Mouse (Mus musculus): ENCODE results near the gene Pard3b. TPM values are rescaled to one million over a fixed set of nuclear protein-coding genes. Genes with fewer than 3 reads are reported as not detected.

Pard3b gene
- polyA plus RNA-seq, 1 experiment from 2014 or later = 13.8 TPM

DNA sequence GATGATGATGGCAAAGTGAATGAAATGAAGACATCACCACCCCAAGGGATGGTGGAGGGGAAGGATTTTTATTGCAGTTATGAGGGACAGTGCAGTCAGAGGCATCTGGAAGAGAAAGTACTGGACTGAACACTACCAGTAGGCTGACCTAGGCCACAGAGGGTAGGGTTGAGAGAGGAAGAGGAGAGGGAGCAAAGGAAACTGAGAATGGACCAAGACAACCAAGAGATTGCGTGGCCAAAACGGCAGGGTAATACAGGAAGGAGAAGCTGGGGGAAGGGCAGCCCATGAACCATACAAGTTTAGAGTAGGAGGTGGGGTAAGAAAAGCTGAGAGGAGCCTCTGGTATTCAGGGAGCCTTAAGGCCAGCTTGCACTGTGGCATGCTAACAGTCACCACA, 1040.8 kb downstream of the Pard3b start:
- Histone ChIP-seq H3K9me3 (ENCODE audit: control insufficient read depth, low read length) (no peaks in the 10 kb centered on the region), H3K27me3 (ENCODE audit: control insufficient read depth, insufficient read depth, low read length) (no peaks in the 10 kb centered on the region), H3K27ac (replicated peaks) (no peak overlapping the region), H3K4me3 (ENCODE audit: low read depth, low read length) (no peak overlapping the region), H3K4me1 (replicated peaks; ENCODE audit: control insufficient read depth, insufficient read depth) (no peaks in the 10 kb centered on the region), H3K4me2 (replicated peaks; ENCODE audit: low read depth) (no peak overlapping the region), H3K36me3 (ENCODE audit: control insufficient read depth, insufficient read depth, low read length) (no peaks in the 10 kb centered on the region), H3K9ac (ENCODE audit: low read length) (no peak overlapping the region)
- WGBS = 96% methylated on average over 2 of the region's 2 CpGs
- DNase-seq (ENCODE audit: low spot score) = no peak
- TF ChIP-seq CTCF (IDR thresholded peaks at IDR 0.05; ENCODE audit: low read depth) (no peak), EP300 (optimal IDR thresholded peaks at IDR 0.05) (no peak)
- no peak for ATAC-seq (ENCODE audit: low FRiP score, low TSS enrichment)

DNA sequence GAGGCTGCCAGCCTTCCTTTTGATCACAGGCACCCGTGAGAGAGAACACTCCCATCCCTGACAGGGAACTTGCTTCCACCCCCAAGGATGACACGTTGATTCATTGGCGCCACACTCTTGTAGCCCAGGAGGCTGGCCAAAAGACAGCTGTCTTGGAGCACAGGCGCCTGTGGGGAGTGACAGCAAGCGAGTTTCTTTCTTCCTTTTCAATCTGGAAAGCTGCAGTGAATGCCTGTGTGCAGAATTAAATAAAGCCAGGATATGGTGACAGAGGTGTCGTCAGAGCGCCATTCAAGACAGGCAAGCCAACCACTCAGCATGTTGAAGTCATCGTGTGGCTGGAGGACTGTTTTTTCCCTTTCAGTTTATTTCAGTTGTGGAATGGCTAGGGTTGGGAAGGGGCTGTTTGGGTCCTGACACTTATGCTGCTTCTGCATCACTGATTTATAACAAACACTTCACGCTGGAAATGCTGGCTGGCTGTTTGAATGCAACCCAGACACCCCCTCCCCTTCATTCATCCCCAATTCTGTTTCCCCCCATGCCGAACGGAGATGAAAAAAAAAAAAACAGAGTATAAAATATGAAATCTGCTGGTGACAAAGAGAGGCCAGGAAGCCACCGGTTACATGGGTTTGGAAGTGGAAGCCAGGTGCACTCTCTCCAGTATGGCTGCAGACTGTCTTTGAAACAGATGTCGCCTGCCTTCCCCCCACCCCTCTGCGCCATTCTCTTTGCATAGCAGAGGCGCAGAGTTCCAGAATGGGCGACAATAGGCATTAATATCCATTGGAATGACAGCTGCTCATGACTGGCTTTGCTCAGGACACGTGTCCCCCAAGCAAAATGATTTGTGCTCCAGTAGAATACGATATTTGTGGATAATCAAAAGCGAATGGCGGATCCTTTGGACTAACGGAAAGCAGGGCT, 1044.1 kb downstream of the Pard3b start:
- Histone ChIP-seq H3K9ac (ENCODE audit: low read length) (no peak overlapping the region), H3K36me3 (ENCODE audit: control insufficient read depth, insufficient read depth, low read length) (no peaks in the 10 kb centered on the region), H3K4me2 (replicated peaks; ENCODE audit: low read depth) (no peak overlapping the region), H3K4me1 (replicated peaks; ENCODE audit: control insufficient read depth, insufficient read depth) (no peaks in the 10 kb centered on the region), H3K27me3 (ENCODE audit: control insufficient read depth, insufficient read depth, low read length) (no peaks in the 10 kb centered on the region), H3K27ac (replicated peaks) (no peak overlapping the region), H3K4me3 (ENCODE audit: low read depth, low read length) (no peak overlapping the region), H3K9me3 (ENCODE audit: control insufficient read depth, low read length) (no peaks in the 10 kb centered on the region)
- ATAC-seq (ENCODE audit: low FRiP score, low TSS enrichment) (no peak), DNase-seq (ENCODE audit: low spot score) (no peak)
- WGBS = 54% methylated on average over 21 of the region's 21 CpGs
- TF ChIP-seq EP300 (optimal IDR thresholded peaks at IDR 0.05) = no peak
- no peak for TF ChIP-seq CTCF (IDR thresholded peaks at IDR 0.05; ENCODE audit: low read depth)

GRCm38 (mm10) chr1:62683498-62683897, 1044.9 kb downstream of the Pard3b start:
- ATAC-seq (ENCODE audit: low FRiP score, low TSS enrichment) (no peak), DNase-seq (ENCODE audit: low spot score) (no peak)
- no peaks in the 10 kb centered on the region for H3K27me3 ChIP-seq (ENCODE audit: control insufficient read depth, insufficient read depth, low read length)
- no peaks in the 10 kb centered on the region for H3K4me1 ChIP-seq (replicated peaks; ENCODE audit: control insufficient read depth, insufficient read depth)
- H3K4me2 ChIP-seq (replicated peaks; ENCODE audit: low read depth) = no peak overlapping the region
- no peaks in the 10 kb centered on the region for H3K9me3 ChIP-seq (ENCODE audit: control insufficient read depth, low read length)
- WGBS = 65% methylated on average over 2 of the region's 2 CpGs
- H3K27ac ChIP-seq (replicated peaks) = no peak overlapping the region
- no peak overlapping the region for H3K9ac ChIP-seq (ENCODE audit: low read length)
- H3K36me3 ChIP-seq (ENCODE audit: control insufficient read depth, insufficient read depth, low read length) = no peaks in the 10 kb centered on the region
- TF ChIP-seq CTCF (IDR thresholded peaks at IDR 0.05; ENCODE audit: low read depth) (no peak), EP300 (optimal IDR thresholded peaks at IDR 0.05) (no peak)
- H3K4me3 ChIP-seq (ENCODE audit: low read depth, low read length) = no peak overlapping the region

DNA sequence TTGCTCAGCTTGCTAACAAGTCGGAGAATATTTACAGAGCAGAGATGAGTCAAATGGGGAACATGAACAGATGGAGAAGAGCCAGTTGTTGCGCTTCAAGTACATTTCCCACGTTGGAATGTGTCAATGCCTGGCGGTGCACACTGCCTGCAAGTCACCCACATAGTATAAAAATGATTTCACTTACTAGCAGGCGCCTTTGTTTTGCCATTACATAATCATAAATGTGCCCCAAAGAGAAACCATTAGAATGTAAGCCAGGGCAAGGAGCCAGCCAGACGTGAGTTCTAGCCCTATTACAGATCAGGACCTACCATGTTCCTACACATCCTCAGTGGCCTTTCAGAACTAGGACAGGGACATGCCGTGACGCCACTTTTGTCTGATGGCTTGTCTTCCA, 1048.9 kb downstream of the Pard3b start:
- WGBS = 61% methylated on average over 8 of the region's 8 CpGs
- H3K9ac ChIP-seq (ENCODE audit: low read length) = no peak overlapping the region
- TF ChIP-seq EP300 (optimal IDR thresholded peaks at IDR 0.05) (no peak), CTCF (IDR thresholded peaks at IDR 0.05; ENCODE audit: low read depth) (no peak)
- no peak overlapping the region for H3K4me2 ChIP-seq (replicated peaks; ENCODE audit: low read depth)
- no peaks in the 10 kb centered on the region for H3K36me3 ChIP-seq (ENCODE audit: control insufficient read depth, insufficient read depth, low read length)
- H3K4me3 ChIP-seq (ENCODE audit: low read depth, low read length) = no peak overlapping the region
- no peaks in the 10 kb centered on the region for H3K9me3 ChIP-seq (ENCODE audit: control insufficient read depth, low read length)
- ATAC-seq (ENCODE audit: low FRiP score, low TSS enrichment) (no peak), DNase-seq (ENCODE audit: low spot score) (no peak)
- no peaks in the 10 kb centered on the region for H3K27me3 ChIP-seq (ENCODE audit: control insufficient read depth, insufficient read depth, low read length)
- H3K4me1 ChIP-seq (replicated peaks; ENCODE audit: control insufficient read depth, insufficient read depth) = no peaks in the 10 kb centered on the region
- H3K27ac ChIP-seq (replicated peaks) = no peak overlapping the region

- WGBS = 81% methylated on average over 6 of the region's 6 CpGs
- ATAC-seq (ENCODE audit: low FRiP score, low TSS enrichment) = no peak
- H3K27me3 ChIP-seq (ENCODE audit: control insufficient read depth, insufficient read depth, low read length) = no peaks in the 10 kb centered on the region
- no peak overlapping the region for H3K4me3 ChIP-seq (ENCODE audit: low read depth, low read length)
- no peaks in the 10 kb centered on the region for H3K4me1 ChIP-seq (replicated peaks; ENCODE audit: control insufficient read depth, insufficient read depth)
- no peak overlapping the region for H3K27ac ChIP-seq (replicated peaks)
- no peaks in the 10 kb centered on the region for H3K9me3 ChIP-seq (ENCODE audit: control insufficient read depth, low read length)
- no peaks in the 10 kb centered on the region for H3K36me3 ChIP-seq (ENCODE audit: control insufficient read depth, insufficient read depth, low read length)
- no peak overlapping the region for H3K4me2 ChIP-seq (replicated peaks; ENCODE audit: low read depth)
- TF ChIP-seq EP300 (optimal IDR thresholded peaks at IDR 0.05) (no peak), CTCF (IDR thresholded peaks at IDR 0.05; ENCODE audit: low read depth) (no peak)
- H3K9ac ChIP-seq (ENCODE audit: low read length) = no peak overlapping the region
- DNase-seq (ENCODE audit: low spot score) = no peak
These were observed 1052.6 kb downstream of the Pard3b start for GRCm38 (mm10) chr1:62691175-62691574.
